Mouse (Mus musculus): ENCODE results near the gene Lemd2.

- TF ChIP-seq POLR2A (IDR thresholded peaks at IDR 0.05; ENCODE audit: borderline replicate concordance, control insufficient read depth, low read depth, low read length) (no peak), CTCF (IDR thresholded peaks at IDR 0.05; ENCODE audit: control insufficient read depth, insufficient read depth, low read length) (no peak)
Measured at GRCm38 (mm10) chr17:27176754-27177153, 27.5 kb downstream of the Lemd2 start.
